Mouse (Mus musculus) lung, embryonic 15.5 days (tissue): ENCODE results near the gene Frat2. TPM values are rescaled to one million over a fixed set of nuclear protein-coding genes. Genes with fewer than 3 reads are reported as not detected.

Experiments used
- ATAC-seq: fragments of 200-750 bp; cut with Nextera tagmentation; 2 replicates; pipeline ENCODE4 v1.8.0; 2017; ENCODE audit warnings: moderate number of reproducible peaks, borderline replicate concordance; ENCODE audit not compliant: low FRiP score, low TSS enrichment; ENCODE audit errors: extremely low read depth
- H3K27ac ChIP-seq: fragments of 300-500 bp; sonication (generic); 2 replicates; pipeline ENCODE4 v1.5.1; 2015; ENCODE audit warnings: moderate library complexity, mild to moderate bottlenecking, inconsistent platforms
- H3K27me3 ChIP-seq: fragments of 300-500 bp; sonication (generic); 2 replicates; pipeline ENCODE4 v1.6.1; 2015; ENCODE audit warnings: inconsistent platforms
- H3K36me3 ChIP-seq: fragments of 300-500 bp; sonication (generic); 2 replicates; pipeline ENCODE4 v1.6.1; 2015; ENCODE audit warnings: inconsistent platforms
- H3K4me1 ChIP-seq: fragments of 300-500 bp; sonication (generic); 2 replicates; pipeline ENCODE4 v1.6.1; 2015; ENCODE audit warnings: inconsistent platforms
- H3K4me2 ChIP-seq: fragments of 300-500 bp; sonication (generic); 2 replicates; pipeline ENCODE4 v1.6.1; 2015; ENCODE audit warnings: inconsistent platforms, mild to moderate bottlenecking, moderate library complexity
- H3K4me3 ChIP-seq: fragments of 300-500 bp; sonication (generic); 2 replicates; pipeline ENCODE4 v1.5.1; 2015; ENCODE audit warnings: mild to moderate bottlenecking, inconsistent platforms
- H3K9ac ChIP-seq: fragments of 300-500 bp; sonication (generic); 2 replicates; pipeline ENCODE4 v1.6.1; 2015; ENCODE audit warnings: inconsistent platforms
- H3K9me3 ChIP-seq: fragments of 300-500 bp; sonication (generic); 2 replicates; pipeline ENCODE4 v1.6.1; 2016; ENCODE audit warnings: inconsistent platforms
- WGBS: fragments of 180-500 bp; shearing (Covaris S2); methylation state at CpG from one replicate; pipeline ENCODE4 v1.1.7; 2015; 5-methylcytosine and 5-hydroxymethylcytosine counted together
- polyA plus RNA-seq: library from polyadenylated mRNA; unstranded; fragments of >200 nt; fragmentation: Nextera tagmentation; extraction: Ambion mirVana; gene quantifications from 2 replicates; pipeline ENCODE4 v1.2.1, GENCODE M21; 2015

Gene Frat2
- polyA plus RNA-seq, 1 experiment from 2014 or later, result 4.4 TPM

DNA sequence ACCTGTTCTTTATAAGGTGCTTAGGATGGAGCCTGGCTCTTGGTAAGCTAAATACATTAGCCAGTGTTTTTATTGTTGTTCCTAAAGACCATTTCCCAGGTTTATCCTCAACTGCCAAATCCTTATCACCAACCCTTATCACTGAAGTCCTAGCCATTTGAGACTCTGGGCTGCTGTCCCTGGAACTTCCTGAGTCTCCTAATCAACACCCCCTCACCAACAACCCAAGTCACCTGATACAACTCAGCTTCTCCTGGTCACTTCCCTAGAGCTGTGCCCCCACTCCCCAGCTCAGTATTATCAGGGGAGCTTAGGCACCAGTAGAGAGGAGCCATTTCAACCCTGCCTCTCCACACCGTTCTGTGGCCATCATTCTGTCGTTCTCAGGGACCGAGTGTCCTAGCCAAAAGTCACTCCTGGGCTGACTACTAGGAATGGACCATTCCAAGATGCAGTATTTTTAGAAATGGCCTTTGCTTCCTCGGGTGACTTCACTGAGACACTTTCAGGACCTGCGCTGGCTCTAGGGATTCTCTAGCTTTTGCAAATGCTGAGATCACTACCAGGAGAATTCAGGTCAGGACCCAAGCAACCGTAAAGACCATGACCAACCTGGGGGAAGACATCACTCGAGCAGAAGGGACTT lies 6.7 kb downstream of the Frat2 start:
- no peak for ATAC-seq
- no peak overlapping the region for H3K9ac ChIP-seq
- 70% methylated on average over 7 of the region's 7 CpGs for WGBS
- H3K27me3 ChIP-seq, result peaks cover 17% of the 10 kb centered on the region; the same call in 1 of the 2 replicates
- no peak overlapping the region for H3K4me2 ChIP-seq
- H3K4me1 ChIP-seq, result peaks cover 8% of the 10 kb centered on the region
- H3K36me3 ChIP-seq, result no peaks in the 10 kb centered on the region
- no peak overlapping the region for H3K27ac ChIP-seq
- H3K4me3 ChIP-seq, result no peak overlapping the region
- H3K9me3 ChIP-seq, result no peaks in the 10 kb centered on the region

DNA sequence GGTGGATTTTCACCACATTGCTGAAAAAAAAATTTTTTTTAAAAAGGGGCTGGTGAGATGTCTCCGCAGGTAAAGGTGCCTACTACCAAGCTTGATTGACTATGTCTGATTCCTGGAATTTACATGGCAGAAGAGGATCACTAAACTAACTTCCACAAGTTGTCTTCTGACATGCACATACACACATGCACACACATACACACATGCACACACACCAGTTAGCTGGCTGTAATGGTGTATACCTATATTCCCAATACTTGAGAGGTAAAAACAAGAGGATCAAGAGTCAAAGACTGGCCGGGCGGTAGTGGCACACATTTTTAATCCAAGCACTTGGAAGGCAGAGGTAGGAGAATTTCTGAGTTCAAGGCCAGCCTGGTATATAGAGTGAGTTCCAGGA lies 8.2 kb downstream of the Frat2 start:
- Histone ChIP-seq H3K27ac (no peak overlapping the region), H3K4me1 (peaks cover 6% of the 10 kb centered on the region; the same call in 1 of the 2 replicates), H3K4me2 (no peak overlapping the region), H3K9me3 (no peaks in the 10 kb centered on the region), H3K4me3 (no peak overlapping the region), H3K27me3 (peaks cover 16% of the 10 kb centered on the region; the same call in 1 of the 2 replicates), H3K9ac (no peak overlapping the region), H3K36me3 (no peaks in the 10 kb centered on the region)
- no peak for ATAC-seq
- WGBS, result 90% methylated on average over 3 of the region's 3 CpGs

DNA sequence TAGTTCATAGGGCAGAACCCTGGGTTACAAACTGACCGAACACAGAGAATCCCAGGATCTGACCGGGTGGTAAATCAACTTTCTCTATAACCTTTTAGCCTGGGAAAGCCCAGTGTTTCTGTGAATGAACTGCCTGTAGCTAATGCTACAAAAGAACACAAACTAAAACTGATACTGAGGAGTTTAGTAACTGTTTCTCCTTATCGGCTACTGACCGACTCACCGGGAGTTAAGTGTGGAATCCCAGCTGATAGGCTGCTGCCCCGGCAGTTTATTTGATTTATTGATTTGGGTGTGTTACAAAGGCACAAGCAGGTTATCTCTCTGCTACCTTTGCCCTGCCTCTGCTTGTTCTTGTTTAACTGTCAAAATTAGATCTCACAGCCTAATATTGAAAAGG lies 9.1 kb downstream of the Frat2 start:
- no peaks in the 10 kb centered on the region for H3K9me3 ChIP-seq
- peaks cover 16% of the 10 kb centered on the region; the same call in 1 of the 2 replicates for H3K27me3 ChIP-seq
- no peak for ATAC-seq
- H3K36me3 ChIP-seq, result no peaks in the 10 kb centered on the region
- H3K27ac ChIP-seq, result no peak overlapping the region
- WGBS, result 19% methylated on average over 6 of the region's 6 CpGs
- no peak overlapping the region for H3K4me3 ChIP-seq
- H3K9ac ChIP-seq, result no peak overlapping the region
- no peak overlapping the region for H3K4me2 ChIP-seq
- peaks cover 6% of the 10 kb centered on the region; the same call in 1 of the 2 replicates for H3K4me1 ChIP-seq

DNA sequence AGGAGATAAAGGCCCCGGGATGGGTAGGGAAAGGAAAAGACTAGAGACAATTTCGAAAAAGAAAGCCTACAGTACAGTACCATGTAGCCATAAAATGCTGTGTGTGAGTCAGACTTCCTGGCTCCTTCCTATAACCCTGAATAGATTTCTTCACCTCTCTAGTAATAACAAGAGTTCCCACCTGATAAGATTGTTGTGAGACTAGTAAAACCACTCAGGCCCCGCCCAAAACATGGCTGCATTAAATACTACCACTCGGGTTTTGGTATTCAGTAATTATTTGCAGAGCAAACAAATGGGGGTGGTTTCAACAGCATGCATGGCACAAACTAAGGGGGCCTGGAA lies 10.0 kb downstream of the Frat2 start:
- Histone ChIP-seq H3K27me3 (peaks cover 22% of the 10 kb centered on the region; the same call in 1 of the 2 replicates), H3K4me3 (no peak overlapping the region), H3K9me3 (no peaks in the 10 kb centered on the region), H3K9ac (no peak overlapping the region), H3K27ac (no peak overlapping the region), H3K36me3 (no peaks in the 10 kb centered on the region), H3K4me2 (peak overlapping the region; percentile 2; the same call in 1 of the 2 replicates), H3K4me1 (peaks cover 6% of the 10 kb centered on the region; the same call in 1 of the 2 replicates)
- WGBS, result 39% methylated on average over 4 of the region's 4 CpGs
- peak; percentile 27; the same call in 1 of the 2 replicates for ATAC-seq

DNA sequence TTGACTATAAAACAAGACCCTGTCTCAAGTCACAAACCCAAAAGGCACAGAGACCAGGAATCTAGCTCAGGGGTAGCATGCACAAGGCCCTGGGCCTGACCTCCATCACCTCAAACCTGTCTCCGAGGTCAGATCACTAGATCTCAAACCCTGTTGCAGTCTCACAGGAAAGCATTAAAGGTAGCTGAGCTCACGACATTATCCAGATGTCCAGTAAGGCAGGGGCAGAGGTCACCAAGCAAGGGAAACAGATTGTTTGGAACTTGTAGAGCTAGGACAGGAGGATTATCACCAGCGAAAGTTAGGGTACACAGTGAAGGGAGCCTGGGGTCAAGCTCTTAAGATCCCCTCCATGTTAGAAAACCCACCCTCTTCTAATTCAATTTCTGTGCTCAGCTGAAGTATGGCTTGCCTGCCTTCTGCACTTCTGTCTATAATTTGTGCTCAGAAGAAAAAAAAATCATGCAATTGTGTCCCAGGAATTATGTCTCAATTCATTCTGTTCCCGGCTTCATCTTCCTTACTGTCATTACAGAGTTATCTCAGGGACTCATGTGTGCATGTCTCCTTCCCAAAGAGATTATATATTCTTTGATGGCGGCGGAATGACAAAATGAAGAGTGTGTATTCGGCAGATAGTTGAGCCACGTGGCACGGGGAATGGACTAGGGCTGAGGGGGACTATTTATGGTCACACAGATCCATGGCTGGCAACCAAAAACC lies 10.6 kb downstream of the Frat2 start:
- Histone ChIP-seq H3K9me3 (no peaks in the 10 kb centered on the region), H3K27ac (no peak overlapping the region), H3K9ac (no peak overlapping the region), H3K4me1 (peaks cover 6% of the 10 kb centered on the region; the same call in 1 of the 2 replicates), H3K27me3 (peaks cover 28% of the 10 kb centered on the region; the same call in 1 of the 2 replicates), H3K4me2 (peak overlapping the region; percentile 2; the same call in 1 of the 2 replicates), H3K36me3 (no peaks in the 10 kb centered on the region), H3K4me3 (no peak overlapping the region)
- ATAC-seq, result 0 out of 2 replicates have a peak, but pooled peaks have one; percentile 5
- 35% methylated on average over 9 of the region's 9 CpGs for WGBS

DNA sequence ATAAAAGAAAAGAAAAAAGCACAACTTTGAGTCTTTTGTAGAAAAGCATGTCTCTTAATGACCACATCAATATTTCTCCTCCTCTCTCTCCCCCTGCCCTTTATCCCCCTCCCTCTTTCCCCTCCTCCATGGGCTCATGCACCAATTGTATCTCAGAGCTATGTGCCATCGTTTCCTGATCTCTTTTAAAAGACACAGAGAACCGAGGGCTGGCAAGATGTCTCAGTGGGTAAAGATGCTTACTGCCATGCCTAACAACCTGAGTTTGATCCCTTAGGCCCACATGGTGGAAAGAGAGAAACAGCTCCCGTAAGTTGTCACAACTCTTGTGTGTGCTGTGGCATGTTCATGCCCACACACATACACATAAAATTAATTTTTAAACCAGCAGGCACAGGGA lies 11.2 kb downstream of the Frat2 start:
- H3K4me2 ChIP-seq, result no peak overlapping the region
- H3K9ac ChIP-seq, result no peak overlapping the region
- H3K27me3 ChIP-seq, result peaks cover 34% of the 10 kb centered on the region
- H3K4me1 ChIP-seq, result peaks cover 10% of the 10 kb centered on the region
- no peaks in the 10 kb centered on the region for H3K9me3 ChIP-seq
- WGBS, result 46% methylated on average over 3 of the region's 3 CpGs
- no peak for ATAC-seq
- H3K4me3 ChIP-seq, result no peak overlapping the region
- no peaks in the 10 kb centered on the region for H3K36me3 ChIP-seq
- no peak overlapping the region for H3K27ac ChIP-seq

DNA sequence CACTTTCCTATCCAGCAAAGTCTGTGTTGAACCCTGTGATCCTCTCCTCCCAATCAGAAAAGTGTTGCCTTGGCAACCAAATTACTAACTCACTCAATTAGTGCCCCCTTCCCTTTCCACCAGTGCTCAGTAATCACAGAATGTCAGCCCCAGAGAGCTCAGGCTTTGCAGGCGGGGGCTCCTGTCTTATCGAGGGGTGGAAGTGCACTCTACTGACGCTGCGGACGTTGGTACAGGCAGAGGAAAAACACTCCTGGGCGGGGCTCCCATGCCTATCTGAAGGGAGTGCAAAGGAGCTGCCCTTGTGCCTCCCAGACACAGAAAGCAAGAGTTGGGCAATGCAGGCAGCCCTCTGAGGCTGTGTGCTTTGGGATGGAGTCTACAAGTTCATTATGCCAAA lies 12.1 kb downstream of the Frat2 start:
- no peak overlapping the region for H3K4me2 ChIP-seq
- no peak overlapping the region for H3K27ac ChIP-seq
- no peak for ATAC-seq
- H3K9ac ChIP-seq, result no peak overlapping the region
- no peaks in the 10 kb centered on the region for H3K36me3 ChIP-seq
- H3K9me3 ChIP-seq, result no peaks in the 10 kb centered on the region
- no peak overlapping the region for H3K4me3 ChIP-seq
- WGBS, result 3% methylated on average over 6 of the region's 6 CpGs
- H3K27me3 ChIP-seq, result peaks cover 42% of the 10 kb centered on the region
- peaks cover 17% of the 10 kb centered on the region for H3K4me1 ChIP-seq

DNA sequence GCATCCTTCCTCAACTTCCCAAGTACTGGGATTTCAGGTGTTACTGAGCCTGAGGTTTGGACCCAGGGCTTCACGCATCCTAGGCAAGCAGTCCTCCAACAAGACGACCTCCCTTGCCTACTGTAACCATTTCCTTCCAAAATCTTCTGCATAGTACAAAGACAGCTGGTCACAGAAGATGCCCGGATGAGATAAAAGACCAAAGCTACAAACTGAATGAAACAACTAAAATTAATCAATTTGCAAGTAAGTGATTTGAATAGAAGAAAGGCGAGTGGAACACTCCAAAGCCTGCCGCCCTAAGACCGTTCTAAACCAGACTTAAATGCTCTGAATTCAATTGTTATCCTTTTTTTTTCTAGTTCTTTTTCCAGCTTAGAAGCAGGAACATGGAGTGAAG lies 12.5 kb downstream of the Frat2 start:
- H3K9me3 ChIP-seq, result no peaks in the 10 kb centered on the region
- 50% methylated on average over 6 of the region's 6 CpGs for WGBS
- H3K36me3 ChIP-seq, result no peaks in the 10 kb centered on the region
- H3K27me3 ChIP-seq, result peaks cover 46% of the 10 kb centered on the region
- no peak overlapping the region for H3K9ac ChIP-seq
- H3K4me2 ChIP-seq, result no peak overlapping the region
- no peak for ATAC-seq
- H3K27ac ChIP-seq, result no peak overlapping the region
- H3K4me3 ChIP-seq, result no peak overlapping the region
- peaks cover 21% of the 10 kb centered on the region for H3K4me1 ChIP-seq

DNA sequence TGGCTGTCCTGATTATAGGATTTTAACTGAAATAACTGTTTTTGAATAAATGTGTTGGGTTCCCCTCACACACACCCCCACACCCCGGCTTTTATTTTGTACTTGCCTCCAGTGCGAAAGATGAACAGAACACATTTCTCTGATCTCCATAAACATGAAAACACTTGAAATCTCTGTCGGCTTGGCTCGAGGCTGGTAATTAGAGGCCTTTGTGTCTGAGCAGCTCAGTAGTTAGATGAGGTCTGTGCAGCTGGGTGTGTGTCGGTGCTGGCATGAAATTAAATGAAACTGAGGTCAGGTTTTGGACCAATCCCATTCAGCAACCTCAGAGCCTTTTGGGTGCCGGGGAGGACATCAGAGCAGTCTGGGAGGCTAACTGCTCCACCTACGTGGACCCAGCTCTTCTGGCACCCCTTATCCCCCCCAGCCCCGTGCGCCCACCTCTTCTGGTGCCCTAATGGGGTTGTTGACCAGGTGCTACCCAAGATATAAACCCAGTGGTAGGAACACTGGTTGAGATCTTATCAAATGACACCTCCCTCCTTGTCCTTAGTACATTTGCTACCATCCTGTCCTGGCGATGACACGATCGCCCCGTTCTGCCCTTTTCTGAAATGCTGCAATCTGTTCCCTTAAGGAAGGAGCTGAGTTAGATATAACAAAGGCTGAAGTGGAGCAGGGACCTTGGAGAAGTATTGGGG lies 15.3 kb downstream of the Frat2 start:
- peaks cover 37% of the 10 kb centered on the region for H3K27me3 ChIP-seq
- no peak overlapping the region for H3K27ac ChIP-seq
- H3K9me3 ChIP-seq, result no peaks in the 10 kb centered on the region
- no peaks in the 10 kb centered on the region for H3K36me3 ChIP-seq
- no peak for ATAC-seq
- H3K9ac ChIP-seq, result no peak overlapping the region
- H3K4me2 ChIP-seq, result no peak overlapping the region
- peaks cover 25% of the 10 kb centered on the region for H3K4me1 ChIP-seq
- WGBS, result 79% methylated on average over 13 of the region's 13 CpGs
- H3K4me3 ChIP-seq, result no peak overlapping the region

DNA sequence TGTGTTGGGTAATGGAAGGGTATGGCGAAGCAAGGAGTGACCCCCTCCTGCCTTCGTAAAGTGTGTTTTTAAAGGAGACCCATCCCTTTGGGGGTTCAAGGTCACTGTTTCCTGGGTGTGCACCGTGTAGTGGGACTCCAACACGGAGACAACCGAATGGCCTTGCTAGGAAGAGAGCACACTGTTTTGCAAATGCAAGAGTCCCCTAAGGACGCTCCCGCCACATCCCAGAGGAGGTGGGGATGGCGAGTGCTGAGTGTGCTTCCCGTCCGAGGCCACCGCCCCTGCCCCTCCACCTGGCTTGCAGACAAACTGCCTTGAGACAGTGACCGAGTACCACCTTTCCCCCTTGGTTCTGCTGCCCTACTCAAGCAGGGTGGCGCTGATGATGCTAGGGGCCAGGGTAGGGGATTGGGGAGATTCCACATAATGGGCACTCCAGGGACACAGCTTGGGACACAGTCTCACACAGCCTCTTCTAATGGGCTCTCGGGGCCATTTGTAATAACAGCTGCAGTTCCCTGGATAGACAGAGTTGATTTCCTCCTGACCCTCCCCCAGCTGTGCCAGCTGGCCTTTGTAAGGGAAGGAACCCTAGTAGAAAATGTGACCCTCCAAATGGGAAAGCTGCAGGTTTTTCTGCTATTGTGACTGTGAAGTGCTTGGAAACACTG lies 16.1 kb downstream of the Frat2 start:
- no peaks in the 10 kb centered on the region for H3K9me3 ChIP-seq
- no peak overlapping the region for H3K27ac ChIP-seq
- ATAC-seq, result no peak
- H3K9ac ChIP-seq, result no peak overlapping the region
- peak overlapping the region; percentile 68 for H3K4me3 ChIP-seq
- 15% methylated on average over 14 of the region's 14 CpGs for WGBS
- no peaks in the 10 kb centered on the region for H3K36me3 ChIP-seq
- H3K4me1 ChIP-seq, result peaks cover 19% of the 10 kb centered on the region
- peaks cover 37% of the 10 kb centered on the region for H3K27me3 ChIP-seq
- H3K4me2 ChIP-seq, result peak overlapping the region; percentile 99

DNA sequence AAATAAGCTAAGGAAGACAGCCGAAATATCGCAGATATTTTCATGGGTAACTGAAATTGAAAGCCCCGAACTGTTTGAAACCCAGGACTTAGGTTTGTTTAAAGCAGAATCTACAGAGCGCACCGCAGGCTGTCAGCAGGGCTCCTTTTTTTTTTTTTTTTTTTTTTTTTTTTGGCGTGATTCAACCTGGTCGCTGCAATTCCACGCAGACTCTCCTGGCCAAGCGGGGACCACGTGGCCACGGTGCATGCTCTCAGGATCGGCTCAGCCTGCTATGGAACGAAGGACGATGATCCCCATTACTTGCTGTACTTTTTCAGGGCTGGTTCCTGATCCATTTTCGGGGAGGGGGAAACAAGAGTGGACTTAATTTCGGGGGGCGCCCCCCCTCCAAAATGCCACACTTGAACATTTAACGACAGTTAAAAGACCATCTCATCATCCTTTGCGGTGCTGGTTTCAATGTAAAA lies 16.8 kb downstream of the Frat2 start:
- 2% methylated on average over 19 of the region's 19 CpGs for WGBS
- Histone ChIP-seq H3K4me3 (peak overlapping the region; percentile 68), H3K36me3 (no peaks in the 10 kb centered on the region), H3K4me2 (peak overlapping the region; percentile 99), H3K27me3 (peaks cover 37% of the 10 kb centered on the region), H3K9ac (peak overlapping the region; percentile 55), H3K9me3 (no peaks in the 10 kb centered on the region), H3K27ac (no peak overlapping the region), H3K4me1 (peaks cover 19% of the 10 kb centered on the region)
- no peak for ATAC-seq
